Comparison of ENCODE assay signal across 35 mouse cellular contexts in genomic region chr17:27066065-27066464, GRCm38 (mm10). TPM values are rescaled to one million over a fixed set of nuclear protein-coding genes. Genes with fewer than 3 reads are reported as not detected.
DNase-seq lines count a peak whose midpoint lies in the region; ATAC-seq and TF ChIP-seq lines count a peak whose summit lies in the region.
"Had no signal": no experiment of that assay in that cellular context is flagged by ENCODE, and none has a peak within 500 bp of the region (broad histone marks: within the 10 kb centered on the region; RNA-seq: fewer than 3 reads in every experiment).

No protein-coding gene starts in this region.

- no peaks in the 10 kb centered on the region for H3K27me3 ChIP-seq in CH12.LX (replicated peaks)
- no peaks in the 10 kb centered on the region for H3K27me3 ChIP-seq in E14TG2a.4 (ENCODE audit: insufficient read depth, low read length)
- H3K27me3 ChIP-seq in intestine, postnatal 0 days (replicated peaks; ENCODE audit: control insufficient read depth, insufficient read depth, low read length) = no peaks in the 10 kb centered on the region
- no peaks in the 10 kb centered on the region for H3K27me3 ChIP-seq in stomach, embryonic 16.5 days (ENCODE audit: control insufficient read depth, insufficient read depth, low read length)
- H3K27me3 ChIP-seq: embryonic facial prominence, embryonic 15.5 days; heart, embryonic 12.5 days; limb, embryonic 15.5 days; liver, embryonic 15.5 days; neural tube, embryonic 15.5 days; Patski had no signal

- dilution Hi-C loops in CH12.LX (cut with MboI; ENCODE audit: extremely low pct_ligation_motif_present, extremely low pct_unique_long_range_greater_than_20kb, low sequenced_read_pairs) = no loop called here

- TF ChIP-seq RAD21 in CH12.LX (IDR thresholded peaks at IDR 0.05; ENCODE audit: low read depth, low read length) = no peak

- H3K4me2 ChIP-seq in CH12.LX (ENCODE audit: insufficient read depth, low read depth, poor library complexity, severe bottlenecking) = no peak overlapping the region
- H3K4me2 ChIP-seq in intestine, postnatal 0 days (replicated peaks; ENCODE audit: low read depth) = peak overlapping the region; percentile 30; the same call in 1 of the 2 replicates
- peak overlapping the region; percentile 24; the same call in 1 of the 2 replicates for H3K4me2 ChIP-seq in stomach, embryonic 16.5 days (ENCODE audit: low read depth, low read length)
- H3K4me2 ChIP-seq: embryonic facial prominence, embryonic 15.5 days; forebrain, embryonic 12.5 days; heart, embryonic 12.5 days; limb, embryonic 15.5 days; liver, embryonic 15.5 days; lung, embryonic 14.5 days; neural tube, embryonic 15.5 days had no signal

- no peaks in the 10 kb centered on the region for H3K79me2 ChIP-seq in CH12.LX (replicated peaks; ENCODE audit: control insufficient read depth, extremely low read depth, insufficient read depth, poor library complexity, severe bottlenecking)

- 34% methylated on average over 7 of the region's 7 CpGs for WGBS in intestine, postnatal 0 days
- 61% methylated on average over 7 of the region's 7 CpGs for WGBS in stomach, embryonic 16.5 days

- H3K4me1 ChIP-seq in CH12.LX (ENCODE audit: control insufficient read depth in 1 of 2, insufficient read depth in 2 of 2) (peaks cover 36 to 62% of the 10 kb centered on the region in 2 experiments), E14TG2a.4 (replicated peaks; ENCODE audit: low read depth, low read length) (peaks cover 82% of the 10 kb centered on the region)
- H3K4me1 ChIP-seq in intestine, postnatal 0 days (replicated peaks; ENCODE audit: control insufficient read depth, insufficient read depth, low read length) = peaks cover 11% of the 10 kb centered on the region
- peaks cover 47% of the 10 kb centered on the region for H3K4me1 ChIP-seq in stomach, embryonic 16.5 days (ENCODE audit: control insufficient read depth, insufficient read depth, low read length)

- DNase-seq in CH12.LX (ENCODE audit: extremely low read depth) = no peak
- DNase-seq in frontal cortex, postnatal 25 days (ENCODE audit: low spot score in 2 of 2) = no peak
- DNase-seq in T-cell, adult 2 months (ENCODE audit: low spot score) = no peak
- DNase-seq in gastrocnemius, adult 8-10 months (ENCODE audit: low spot score in 2 of 2) = no peak
- DNase-seq: adrenal gland, postnatal 25 days; B cell, adult 2 months; cerebellum, adult 11-12 months; cerebellum, postnatal 25 days; forebrain, postnatal 0 days; gastrocnemius, postnatal 25 days; heart, adult 18-20 months; kidney, adult 11 months; kidney, postnatal 10 days; layer of hippocampus, postnatal 36 days; left cerebral cortex, postnatal 4 days; lung, embryonic 14.5 days; lung, postnatal 14 days; midbrain, embryonic 14.5 days; retina, postnatal 1 day; right cerebral cortex, postnatal 14 days; spleen, adult 18-20 months; thymus, postnatal 14 days had no signal

- in situ Hi-C loops in CH12.LX (cut with MboI; ENCODE audit: low pct_ligation_motif_present, low pct_unique_long_range_greater_than_20kb, low sequenced_read_pairs) = no loop called here

- H3K36me3 ChIP-seq in CH12.LX (replicated peaks in 1 of 2; ENCODE audit: control insufficient read depth in 1 of 2, insufficient read depth in 1 of 2, low read length in 1 of 2) (peaks cover 0 to 4% of the 10 kb centered on the region in 2 experiments), E14TG2a.4 (ENCODE audit: insufficient read depth, low read length) (peaks cover 11% of the 10 kb centered on the region; the same call in 1 of the 2 replicates)
- H3K36me3 ChIP-seq in intestine, postnatal 0 days (ENCODE audit: control insufficient read depth, insufficient read depth) = no peaks in the 10 kb centered on the region
- H3K36me3 ChIP-seq in stomach, embryonic 16.5 days (ENCODE audit: control insufficient read depth, insufficient read depth, low read length) = no peaks in the 10 kb centered on the region
- H3K36me3 ChIP-seq: embryonic facial prominence, embryonic 10.5 days; embryonic facial prominence, embryonic 15.5 days; forebrain, embryonic 12.5 days; heart, embryonic 12.5 days; limb, embryonic 15.5 days; liver, embryonic 15.5 days; neural tube, embryonic 15.5 days had no signal

- ATAC-seq in intestine, postnatal 0 days = peak; percentile 40; the same call in 1 of the 2 replicates
- peak; percentile 51 for ATAC-seq in stomach, embryonic 16.5 days (ENCODE audit: insufficient read depth, low FRiP score)
- ATAC-seq: forebrain, postnatal 0 days; hindbrain, embryonic 16.5 days; Patski had no signal

- no peak for TF ChIP-seq POLR2A in CH12.LX (IDR thresholded peaks at IDR 0.05; ENCODE audit: low read depth, low read length)

- H3K4me3 ChIP-seq in CH12.LX (replicated peaks in 1 of 3; ENCODE audit: low read depth in 2 of 3, low read length in 2 of 3, poor library complexity in 1 of 3) = no peak overlapping the region
- peak overlapping the region; percentile 45 for H3K4me3 ChIP-seq in E14TG2a.4 (replicated peaks; ENCODE audit: low read length)
- H3K4me3 ChIP-seq in intestine, postnatal 0 days (ENCODE audit: low read depth, low read length) = no peak overlapping the region
- H3K4me3 ChIP-seq in stomach, embryonic 16.5 days (replicated peaks; ENCODE audit: low read length) = no peak overlapping the region
- H3K4me3 ChIP-seq: embryonic facial prominence, embryonic 10.5 days; embryonic facial prominence, embryonic 15.5 days; forebrain, embryonic 12.5 days; heart, embryonic 12.5 days; limb, embryonic 15.5 days; liver, embryonic 15.5 days; neural tube, embryonic 15.5 days had no signal

- no peak overlapping the region for H3K27ac ChIP-seq in CH12.LX (ENCODE audit: insufficient read depth, low read depth)
- no peak overlapping the region for H3K27ac ChIP-seq in intestine, postnatal 0 days (ENCODE audit: low read depth, low read length)
- H3K27ac ChIP-seq in stomach, embryonic 16.5 days (ENCODE audit: low read length) = peak overlapping the region; percentile 78
- H3K27ac ChIP-seq: embryonic facial prominence, embryonic 10.5 days; embryonic facial prominence, embryonic 15.5 days; forebrain, embryonic 12.5 days; limb, embryonic 15.5 days; liver, embryonic 15.5 days; neural tube, embryonic 15.5 days had no signal

- TF ChIP-seq CTCF in CH12.LX (conservative IDR thresholded peaks at IDR 0.05 in 1 of 2, IDR thresholded peaks at IDR 0.05 in 1 of 2; ENCODE audit: low read depth in 2 of 2, low read length in 2 of 2) (no peak), E14TG2a.4 (conservative IDR thresholded peaks at IDR 0.05; ENCODE audit: low read length) (no peak)
- TF ChIP-seq CTCF in intestine, postnatal 0 days (IDR thresholded peaks at IDR 0.05; ENCODE audit: low read depth) = no peak

- no peak overlapping the region for H3K9ac ChIP-seq in CH12.LX (ENCODE audit: insufficient read depth, low read depth)
- no peak overlapping the region for H3K9ac ChIP-seq in intestine, postnatal 0 days (ENCODE audit: low read depth, low read length)
- no peak overlapping the region for H3K9ac ChIP-seq in stomach, embryonic 16.5 days (ENCODE audit: low read length)
- H3K9ac ChIP-seq: embryonic facial prominence, embryonic 15.5 days; forebrain, embryonic 12.5 days; forebrain, postnatal 0 days; heart, embryonic 12.5 days; limb, embryonic 15.5 days; liver, embryonic 15.5 days; lung, embryonic 14.5 days; neural tube, embryonic 15.5 days had no signal

- H3K9me3 ChIP-seq in CH12.LX (replicated peaks; ENCODE audit: low read length) (peaks cover 2% of the 10 kb centered on the region), E14TG2a.4 (ENCODE audit: low read length) (no peaks in the 10 kb centered on the region)
- H3K9me3 ChIP-seq in intestine, postnatal 0 days (ENCODE audit: control insufficient read depth) = no peaks in the 10 kb centered on the region
- no peaks in the 10 kb centered on the region for H3K9me3 ChIP-seq in stomach, embryonic 16.5 days (replicated peaks; ENCODE audit: control insufficient read depth, low read length)
- H3K9me3 ChIP-seq: embryonic facial prominence, embryonic 10.5 days; embryonic facial prominence, embryonic 15.5 days; forebrain, embryonic 12.5 days; G1E; limb, embryonic 15.5 days; liver, embryonic 15.5 days; neural tube, embryonic 15.5 days had no signal

- TF ChIP-seq EP300 in CH12.LX (IDR thresholded peaks at IDR 0.05; ENCODE audit: low read length) = no peak

TF ChIP-seq in CH12.LX, 34 proteins besides CTCF, POLR2A, EP300 and RAD21:
- no peak for TF ChIP-seq MAX (IDR thresholded peaks at IDR 0.05; ENCODE audit: low read length)
- no peak for TF ChIP-seq ZMIZ1 (IDR thresholded peaks at IDR 0.05; ENCODE audit: low read depth, low read length)
- TF ChIP-seq MYC (IDR thresholded peaks at IDR 0.05; ENCODE audit: low read depth, low read length) = no peak
- no peak for TF ChIP-seq ETS1 (conservative IDR thresholded peaks at IDR 0.05; ENCODE audit: low read depth, low read length)
- TF ChIP-seq BHLHE40 (IDR thresholded peaks at IDR 0.05; ENCODE audit: low read depth, low read length) = peak; percentile 37; the same call in 1 of the 2 replicates
- no peak for TF ChIP-seq ZC3H11A (IDR thresholded peaks at IDR 0.05; ENCODE audit: low read depth, low read length)
- no peak for TF ChIP-seq CHD2 (IDR thresholded peaks at IDR 0.05; ENCODE audit: low read length)
- TF ChIP-seq MAZ (IDR thresholded peaks at IDR 0.05; ENCODE audit: low read depth, low read length) = no peak

RNA-seq across cellular contexts. Expression of gene Itpr3, which starts 9.0 kb away (rescaled TPM):
- 8.3 and 11.3 TPM in 2 replicates for total RNA-seq in CH12.LX (2012; rRNA removed)
- 2.5 TPM in 2 replicates for total RNA-seq in CH12.LX (2014; rRNA removed)
- 8.5 and 9.5 TPM in 2 replicates for polyA plus RNA-seq in CH12.LX (2012; ENCODE audit: insufficient read length, low read depth)
- 6.1 and 7.2 TPM in 2 replicates for polyA plus RNA-seq in intestine, postnatal 0 days (2015; fragmentation: Nextera tagmentation; extraction: Ambion mirVana)
- 15.0 and 16.7 TPM in 2 replicates for polyA plus RNA-seq in stomach, embryonic 16.5 days (2015; fragmentation: Nextera tagmentation; extraction: Ambion mirVana)
- total RNA-seq in gastrocnemius, adult 8-10 months (2022) = 1 to 10 TPM; 1.4 to 2.8 (median 2.0) TPM

RNA-seq across cellular contexts. Expression of gene Bak1, which starts 37.3 kb away (rescaled TPM):
- 57.3 and 69.8 TPM in 2 replicates for total RNA-seq in CH12.LX (2012; rRNA removed)
- 61.8 and 62.9 TPM in 2 replicates for total RNA-seq in CH12.LX (2014; rRNA removed)
- 123 and 140 TPM in 2 replicates for polyA plus RNA-seq in CH12.LX (2012; ENCODE audit: insufficient read length, low read depth)
- 18.1 and 18.2 TPM in 2 replicates for polyA plus RNA-seq in intestine, postnatal 0 days (2015; fragmentation: Nextera tagmentation; extraction: Ambion mirVana)
- polyA plus RNA-seq in stomach, embryonic 16.5 days (2015; fragmentation: Nextera tagmentation; extraction: Ambion mirVana) = 6.7 and 7.0 TPM in 2 replicates
- 10 to 100 TPM; 18.8 to 22.3 (median 21.4) TPM for total RNA-seq in gastrocnemius, adult 8-10 months (2022)
